Mouse (Mus musculus) neural tube, embryonic 10.5 days (tissue): ENCODE measurements around the gene N4bp3.
"Not testable (repeated sequence)": the region's sequence is repeated elsewhere in the genome, so short reads cannot be mapped to it uniquely, and the experiment has no call there.

Source experiments
- DNase-seq: peaks from one replicate; pipeline ENCODE4 v3.0.0-alpha.2; 2017; ENCODE audit warnings: low spot score; ENCODE audit errors: extremely low spot score

The N4bp3 gene

GRCm38 (mm10) chr11:51629651-51630314 is 20.9 kb downstream of the N4bp3 start:
- DNase-seq, result no peak

GRCm38 (mm10) chr11:51627907-51628306 is 22.7 kb downstream of the N4bp3 start:
- DNase-seq, result no peak

GRCm38 (mm10) chr11:51627425-51627824 is 23.2 kb downstream of the N4bp3 start:
- DNase-seq, result no peak

GRCm38 (mm10) chr11:51625187-51625820 is 25.3 kb downstream of the N4bp3 start:
- DNase-seq, result no peak

- DNase-seq, result no peak
Measured at GRCm38 (mm10) chr11:51622971-51623491, 27.6 kb downstream of the N4bp3 start.

- no peak for DNase-seq
Measured at GRCm38 (mm10) chr11:51621776-51622175, 28.9 kb downstream of the N4bp3 start.

- DNase-seq, result no peak
Measured at GRCm38 (mm10) chr11:51620084-51620483, 30.6 kb downstream of the N4bp3 start.

- DNase-seq, result peak; percentile 92
Measured at GRCm38 (mm10) chr11:51619409-51620060, 31.1 kb downstream of the N4bp3 start, which contains the start of gene Nhp2. Nhp2 (plus strand) TSS chr11:51619735.

- no peak for DNase-seq
Measured at GRCm38 (mm10) chr11:51618894-51619408, 31.7 kb downstream of the N4bp3 start.

GRCm38 (mm10) chr11:51617693-51618092 is 32.9 kb downstream of the N4bp3 start:
- DNase-seq, result peak; percentile 54

- not testable (repeated sequence) for DNase-seq
Measured at GRCm38 (mm10) chr11:51616113-51616512, 34.5 kb downstream of the N4bp3 start.

GRCm38 (mm10) chr11:51615601-51616000 is 35.0 kb downstream of the N4bp3 start:
- DNase-seq, result peak; percentile 72

GRCm38 (mm10) chr11:51615129-51615528 is 35.5 kb downstream of the N4bp3 start:
- no peak for DNase-seq

GRCm38 (mm10) chr11:51614256-51614655 is 36.4 kb downstream of the N4bp3 start:
- no peak for DNase-seq

GRCm38 (mm10) chr11:51609940-51610339 is 40.7 kb downstream of the N4bp3 start:
- DNase-seq, result not testable (repeated sequence)

- no peak for DNase-seq
Measured at GRCm38 (mm10) chr11:51609266-51609909, 41.3 kb downstream of the N4bp3 start.

GRCm38 (mm10) chr11:51607096-51607738 is 43.4 kb downstream of the N4bp3 start:
- no peak for DNase-seq

GRCm38 (mm10) chr11:51606447-51607095 is 44.1 kb downstream of the N4bp3 start, which contains the start of gene Hnrnpab:
Hnrnpab (minus strand) TSS chr11:51606847.
- peak; percentile 99 for DNase-seq

- DNase-seq, result peak; percentile 78
Measured at GRCm38 (mm10) chr11:51605602-51606446, 44.8 kb downstream of the N4bp3 start.
